Mouse (Mus musculus) neural tube, embryonic 10.5 days (tissue): ENCODE measurements at regions not wholly inside any gene's neighbourhood (a gene's known extent, or its start where the extent isn't known, plus 50 kb on each side); places are given as distances from the start of the nearest gene placed in this dataset.

ENCODE experiments used
- DNase-seq: peaks from one replicate; pipeline ENCODE4 v3.0.0-alpha.2; 2017; ENCODE audit warnings: low spot score; ENCODE audit errors: extremely low spot score

- DNase-seq = no peak
These were observed 243.9 kb downstream of the Tcf7l2 start for GRCm38 (mm10) chr19:55985518-55985917.

GRCm38 (mm10) chr19:55991791-55992726 lies 250.4 kb downstream of the Tcf7l2 start:
- DNase-seq = no peak

- DNase-seq = no peak
These were observed 251.1 kb downstream of the Tcf7l2 start for GRCm38 (mm10) chr19:55992727-55993066.

GRCm38 (mm10) chr19:55995721-55996120 lies 254.1 kb downstream of the Tcf7l2 start:
- DNase-seq = no peak

GRCm38 (mm10) chr19:55998454-55999180 lies 257.0 kb downstream of the Tcf7l2 start:
- no peak for DNase-seq

GRCm38 (mm10) chr19:55999409-55999808 lies 257.8 kb downstream of the Tcf7l2 start:
- no peak for DNase-seq

GRCm38 (mm10) chr19:56001428-56001827 lies 259.8 kb downstream of the Tcf7l2 start:
- DNase-seq = no peak

GRCm38 (mm10) chr19:56005886-56006285 lies 264.3 kb downstream of the Tcf7l2 start:
- no peak for DNase-seq

GRCm38 (mm10) chr19:56007433-56007832 lies 265.8 kb downstream of the Tcf7l2 start:
- no peak for DNase-seq

GRCm38 (mm10) chr19:56010766-56011165 lies 269.1 kb downstream of the Tcf7l2 start:
- DNase-seq = no peak

GRCm38 (mm10) chr19:56011292-56011691 lies 269.7 kb downstream of the Tcf7l2 start:
- no peak for DNase-seq

GRCm38 (mm10) chr19:56016548-56017346 lies 270.2 kb upstream of the Habp2 start:
- DNase-seq = no peak

- no peak for DNase-seq
These were observed 269.4 kb upstream of the Habp2 start for GRCm38 (mm10) chr19:56017524-56017923.

GRCm38 (mm10) chr19:56019143-56019542 lies 267.8 kb upstream of the Habp2 start:
- no peak for DNase-seq

- DNase-seq = peak; percentile 40
These were observed 264.6 kb upstream of the Habp2 start for GRCm38 (mm10) chr19:56022348-56022747.

GRCm38 (mm10) chr19:56024599-56024998 lies 262.3 kb upstream of the Habp2 start:
- no peak for DNase-seq

GRCm38 (mm10) chr19:56029428-56030281 lies 257.3 kb upstream of the Habp2 start:
- DNase-seq = peak; percentile 80

GRCm38 (mm10) chr19:56030401-56030925 lies 256.5 kb upstream of the Habp2 start:
- DNase-seq = peak; percentile 26

- no peak for DNase-seq
These were observed 252.4 kb upstream of the Habp2 start for GRCm38 (mm10) chr19:56034552-56034951.

GRCm38 (mm10) chr19:56037584-56037983 lies 249.4 kb upstream of the Habp2 start:
- DNase-seq = no peak
